Mouse (Mus musculus): ENCODE results near the gene Vmn1r189.
"Not testable (repeated sequence)": the region's sequence is repeated elsewhere in the genome, so short reads cannot be mapped to it uniquely, and the experiment has no call there.

DNA sequence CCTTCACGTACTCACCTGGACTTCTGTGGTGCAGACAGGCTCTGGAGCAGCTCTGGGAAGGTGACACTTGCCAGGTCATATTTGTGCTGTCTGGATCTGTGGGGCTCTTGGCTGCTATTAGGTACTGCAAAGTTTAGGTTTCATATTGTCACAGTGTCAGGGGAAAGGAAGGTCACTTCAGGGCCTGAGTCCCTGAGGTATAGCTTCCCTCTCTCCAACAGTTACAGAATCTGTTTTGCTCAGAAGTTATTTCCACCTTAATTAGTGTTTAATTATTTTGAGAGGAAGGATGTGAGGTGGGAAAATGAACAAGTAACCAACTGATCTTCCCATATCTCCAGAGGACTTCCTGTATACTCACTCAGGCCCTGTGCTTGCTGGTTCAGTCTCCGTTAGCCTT lies at the start of gene Vmn1r189:
- TF ChIP-seq CTCF (IDR thresholded peaks at IDR 0.05; ENCODE audit: control insufficient read depth, insufficient read depth, insufficient read length); FOSL1 (IDR thresholded peaks at IDR 0.05; ENCODE audit: insufficient read depth, low read length, poor library complexity, severe bottlenecking); USF1 (IDR thresholded peaks at IDR 0.05; ENCODE audit: low read depth); CEBPB (IDR thresholded peaks at IDR 0.05; ENCODE audit: low read depth); MYOD1 (IDR thresholded peaks at IDR 0.05; ENCODE audit: control insufficient read depth, insufficient read length, low read depth); MAX (IDR thresholded peaks at IDR 0.05); MYOG (IDR thresholded peaks at IDR 0.05; ENCODE audit: control insufficient read depth, extremely low read depth, insufficient read length): not testable (repeated sequence)
